Mouse (Mus musculus): ENCODE measurements around the gene P4ha3. TPM values are rescaled to one million over a fixed set of nuclear protein-coding genes. Genes with fewer than 3 reads are reported as not detected.

Gene P4ha3
- polyA plus RNA-seq, 1 experiment, result 9.3 TPM

DNA sequence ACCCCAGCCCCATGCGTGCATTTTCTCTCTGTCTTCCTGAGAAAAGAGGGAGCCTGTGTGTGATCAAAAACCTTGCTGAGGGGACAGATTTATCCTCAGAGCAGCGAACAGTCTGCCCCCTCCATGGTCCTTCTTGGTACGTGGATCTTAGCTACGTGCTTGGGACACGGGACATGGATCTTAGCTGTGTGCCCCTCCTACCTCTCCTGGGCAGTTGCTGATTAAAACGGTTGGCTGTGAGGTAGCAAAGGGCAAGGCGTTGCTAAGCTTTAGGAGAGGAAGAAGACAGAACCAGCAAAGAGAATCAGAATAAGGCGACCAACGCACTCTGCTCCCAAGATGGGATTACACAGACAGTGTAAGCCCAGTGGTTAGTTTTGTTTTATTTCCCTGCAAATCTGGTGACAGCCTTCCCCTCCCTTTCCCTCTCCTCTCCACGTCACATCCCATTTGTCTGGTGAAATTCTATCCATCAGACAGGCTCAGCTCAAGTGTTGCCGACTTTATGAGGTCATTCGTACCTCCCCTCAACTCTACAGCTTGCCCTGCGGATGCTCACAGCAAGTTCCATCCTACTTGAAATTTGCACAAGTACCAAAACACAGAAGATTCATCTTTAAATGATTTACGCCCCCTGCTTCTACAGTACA, 13.7 kb downstream of the P4ha3 start:
- TF ChIP-seq POLR2A (IDR thresholded peaks at IDR 0.05; ENCODE audit: control insufficient read depth, extremely low read depth, insufficient read depth, low read length, poor library complexity) (no peak), CTCF (IDR thresholded peaks at IDR 0.05; ENCODE audit: borderline replicate concordance, control insufficient read depth, extremely low read depth, insufficient read depth, low read length, poor library complexity) (no peak)
- Histone ChIP-seq H3K36me3 (ENCODE audit: control insufficient read depth, insufficient read depth, low read length) (no peaks in the 10 kb centered on the region), H3K4me1 (replicated peaks; ENCODE audit: control insufficient read depth, insufficient read depth, low read length) (no peaks in the 10 kb centered on the region), H3K27me3 (ENCODE audit: control insufficient read depth, insufficient read depth, low read length) (no peaks in the 10 kb centered on the region), H3K27ac (ENCODE audit: control insufficient read depth, insufficient read depth, low read length) (no peak overlapping the region), H3K4me3 (ENCODE audit: control insufficient read depth, insufficient read depth, low read length) (no peak overlapping the region)
- 88% methylated on average over 14 of the region's 14 CpGs for WGBS
- DNase-seq, result no peak

DNA sequence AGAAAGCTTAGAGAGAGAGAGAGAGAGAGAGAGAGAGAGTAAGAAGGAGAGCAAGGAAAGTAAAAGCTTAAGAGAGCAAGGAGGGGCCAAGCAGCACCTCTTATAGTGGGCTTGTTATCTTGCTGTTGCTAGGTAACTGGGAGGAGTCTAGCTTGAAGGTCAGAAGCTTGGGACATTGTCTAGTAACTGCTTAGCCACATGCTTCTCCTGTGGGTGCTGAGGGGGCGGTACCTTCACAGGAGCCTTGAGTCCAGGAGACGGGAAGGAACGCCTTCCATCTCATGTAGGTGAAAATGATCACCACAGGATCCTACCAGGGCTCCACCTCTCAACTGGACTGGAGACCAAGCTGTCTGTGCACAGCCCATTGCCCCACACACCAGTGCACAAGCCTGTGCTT, 16.1 kb downstream of the P4ha3 start:
- H3K36me3 ChIP-seq (ENCODE audit: control insufficient read depth, insufficient read depth, low read length), result no peaks in the 10 kb centered on the region
- H3K27me3 ChIP-seq (ENCODE audit: control insufficient read depth, insufficient read depth, low read length), result no peaks in the 10 kb centered on the region
- no peak overlapping the region for H3K27ac ChIP-seq (ENCODE audit: control insufficient read depth, insufficient read depth, low read length)
- no peak for DNase-seq
- H3K4me3 ChIP-seq (ENCODE audit: control insufficient read depth, insufficient read depth, low read length), result no peak overlapping the region
- 83% methylated on average over 3 of the region's 3 CpGs for WGBS
- no peaks in the 10 kb centered on the region for H3K4me1 ChIP-seq (replicated peaks; ENCODE audit: control insufficient read depth, insufficient read depth, low read length)
- TF ChIP-seq CTCF (IDR thresholded peaks at IDR 0.05; ENCODE audit: borderline replicate concordance, control insufficient read depth, extremely low read depth, insufficient read depth, low read length, poor library complexity) (no peak), POLR2A (IDR thresholded peaks at IDR 0.05; ENCODE audit: control insufficient read depth, extremely low read depth, insufficient read depth, low read length, poor library complexity) (no peak)

DNA sequence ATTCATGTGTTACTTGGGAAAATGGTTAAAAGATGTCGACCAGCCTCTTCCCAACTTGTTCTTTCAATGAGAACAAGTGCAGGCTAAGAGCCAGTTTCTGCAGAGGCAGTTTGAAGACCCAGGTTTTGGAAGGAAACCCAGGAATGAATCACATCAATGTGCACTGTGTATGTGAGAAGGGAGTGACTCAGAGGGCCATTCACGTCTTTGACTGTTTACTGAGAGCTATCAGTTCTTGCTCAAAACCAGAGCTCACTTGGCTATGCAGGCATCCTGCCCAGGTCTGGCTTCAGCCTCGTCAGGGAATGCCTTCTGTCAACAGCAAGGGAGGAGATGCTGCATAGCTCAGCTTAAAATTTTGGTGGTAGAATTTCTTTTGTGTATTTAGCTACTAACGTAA, 17.0 kb downstream of the P4ha3 start:
- Histone ChIP-seq H3K27ac (ENCODE audit: control insufficient read depth, insufficient read depth, low read length) (no peak overlapping the region), H3K4me1 (replicated peaks; ENCODE audit: control insufficient read depth, insufficient read depth, low read length) (no peaks in the 10 kb centered on the region), H3K27me3 (ENCODE audit: control insufficient read depth, insufficient read depth, low read length) (no peaks in the 10 kb centered on the region), H3K4me3 (ENCODE audit: control insufficient read depth, insufficient read depth, low read length) (no peak overlapping the region), H3K36me3 (ENCODE audit: control insufficient read depth, insufficient read depth, low read length) (no peaks in the 10 kb centered on the region)
- no peak for TF ChIP-seq POLR2A (IDR thresholded peaks at IDR 0.05; ENCODE audit: control insufficient read depth, extremely low read depth, insufficient read depth, low read length, poor library complexity)
- no peak for TF ChIP-seq CTCF (IDR thresholded peaks at IDR 0.05; ENCODE audit: borderline replicate concordance, control insufficient read depth, extremely low read depth, insufficient read depth, low read length, poor library complexity)
- no peak for DNase-seq
- 83% methylated on average over 4 of the region's 4 CpGs for WGBS

DNA sequence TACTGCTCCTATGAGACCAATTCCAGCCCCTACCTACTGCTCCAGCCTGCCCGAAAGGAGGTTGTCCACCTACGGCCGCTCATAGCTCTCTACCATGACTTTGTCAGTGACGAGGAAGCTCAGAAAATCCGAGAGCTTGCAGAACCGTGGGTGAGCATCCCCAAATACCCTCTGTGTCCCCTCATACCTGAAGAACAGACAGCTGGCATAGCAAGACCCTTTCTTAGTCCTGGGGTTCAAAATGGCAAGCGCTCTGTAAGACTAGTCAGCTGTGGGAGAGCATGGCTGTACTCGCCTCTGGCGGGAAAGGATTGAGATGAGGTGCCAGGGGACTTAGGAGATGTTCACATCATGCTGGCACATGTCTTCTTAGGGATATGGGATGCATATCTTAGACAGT, 20.6 kb downstream of the P4ha3 start:
- TF ChIP-seq CTCF (IDR thresholded peaks at IDR 0.05; ENCODE audit: borderline replicate concordance, control insufficient read depth, extremely low read depth, insufficient read depth, low read length, poor library complexity), result no peak
- no peak for TF ChIP-seq POLR2A (IDR thresholded peaks at IDR 0.05; ENCODE audit: control insufficient read depth, extremely low read depth, insufficient read depth, low read length, poor library complexity)

DNA sequence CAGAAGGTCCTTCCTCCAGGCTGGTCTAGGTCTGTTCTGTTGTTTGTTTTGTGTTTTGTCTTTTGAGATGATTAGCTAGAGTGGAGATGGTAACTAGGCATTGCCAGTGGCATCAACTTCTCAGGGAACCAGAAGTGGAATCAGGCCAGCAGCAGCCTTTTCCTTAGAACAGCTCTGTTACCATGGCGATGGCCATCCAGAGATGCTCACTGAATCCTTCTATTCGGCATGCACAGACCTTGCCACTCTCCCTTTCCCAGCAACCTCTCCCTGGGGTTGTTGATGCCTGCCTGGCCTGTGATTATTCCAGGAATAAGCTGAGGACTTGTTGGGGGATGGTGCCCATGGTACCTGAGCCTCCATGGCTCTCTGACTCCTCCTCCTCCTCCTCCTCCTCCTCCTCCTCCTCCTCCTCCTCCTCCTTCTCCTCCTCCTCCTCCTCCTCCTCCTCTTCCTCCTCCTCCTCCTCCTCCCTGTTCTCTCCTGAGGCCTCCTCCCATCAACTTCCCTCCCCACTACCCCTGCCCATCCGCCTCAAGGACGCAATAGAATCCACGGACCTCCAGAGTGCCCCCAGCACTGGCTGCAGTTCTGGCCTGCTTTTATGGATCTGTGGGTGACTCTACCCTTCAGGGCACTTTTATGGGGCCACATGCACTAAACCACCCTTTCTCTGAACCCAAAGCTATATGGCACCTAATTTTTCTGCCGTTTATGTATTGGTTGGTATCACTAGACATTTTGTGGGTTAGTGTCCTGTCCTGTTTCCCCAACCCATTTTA, 22.7 kb downstream of the P4ha3 start:
- H3K4me1 ChIP-seq (replicated peaks; ENCODE audit: control insufficient read depth, insufficient read depth, low read length), result no peaks in the 10 kb centered on the region
- no peaks in the 10 kb centered on the region for H3K27me3 ChIP-seq (ENCODE audit: control insufficient read depth, insufficient read depth, low read length)
- no peaks in the 10 kb centered on the region for H3K36me3 ChIP-seq (ENCODE audit: control insufficient read depth, insufficient read depth, low read length)
- TF ChIP-seq CTCF (IDR thresholded peaks at IDR 0.05; ENCODE audit: borderline replicate concordance, control insufficient read depth, extremely low read depth, insufficient read depth, low read length, poor library complexity) (no peak), POLR2A (IDR thresholded peaks at IDR 0.05; ENCODE audit: control insufficient read depth, extremely low read depth, insufficient read depth, low read length, poor library complexity) (no peak)
- H3K4me3 ChIP-seq (ENCODE audit: control insufficient read depth, insufficient read depth, low read length), result no peak overlapping the region
- no peak overlapping the region for H3K27ac ChIP-seq (ENCODE audit: control insufficient read depth, insufficient read depth, low read length)
- DNase-seq, result no peak
- WGBS, result 89% methylated on average over 4 of the region's 6 CpGs

More for the DNA sequence above, 20.6 kb downstream of the P4ha3 start:
- WGBS, result 94% methylated on average over 9 of the region's 9 CpGs
- no peaks in the 10 kb centered on the region for H3K36me3 ChIP-seq (ENCODE audit: control insufficient read depth, insufficient read depth, low read length)
- no peaks in the 10 kb centered on the region for H3K4me1 ChIP-seq (replicated peaks; ENCODE audit: control insufficient read depth, insufficient read depth, low read length)
- H3K4me3 ChIP-seq (ENCODE audit: control insufficient read depth, insufficient read depth, low read length), result no peak overlapping the region
- no peaks in the 10 kb centered on the region for H3K27me3 ChIP-seq (ENCODE audit: control insufficient read depth, insufficient read depth, low read length)
- DNase-seq, result no peak
- H3K27ac ChIP-seq (ENCODE audit: control insufficient read depth, insufficient read depth, low read length), result no peak overlapping the region

DNA sequence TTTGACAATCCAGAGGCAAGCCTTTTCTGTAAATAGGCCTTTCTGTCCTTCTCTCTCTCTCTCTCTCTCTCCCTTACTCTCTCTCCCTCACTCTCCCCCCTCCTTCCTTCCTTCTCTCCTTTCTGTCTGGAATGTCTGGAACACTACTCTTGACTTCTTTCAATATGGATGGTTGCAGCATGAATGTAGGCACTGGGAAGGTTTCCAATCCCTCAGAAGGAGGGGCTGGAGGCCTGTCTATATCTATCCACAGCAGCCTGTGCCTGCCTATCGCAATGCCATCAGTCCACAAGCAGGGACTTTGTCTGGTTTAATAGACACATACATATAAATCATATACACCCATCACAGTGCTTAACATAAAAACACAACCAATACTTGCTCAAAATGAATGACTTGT, 23.9 kb downstream of the P4ha3 start:
- no peak for DNase-seq
- 100% methylated on average over 1 of the region's 1 CpGs for WGBS
- no peaks in the 10 kb centered on the region for H3K36me3 ChIP-seq (ENCODE audit: control insufficient read depth, insufficient read depth, low read length)
- no peaks in the 10 kb centered on the region for H3K4me1 ChIP-seq (replicated peaks; ENCODE audit: control insufficient read depth, insufficient read depth, low read length)
- H3K27ac ChIP-seq (ENCODE audit: control insufficient read depth, insufficient read depth, low read length), result no peak overlapping the region
- TF ChIP-seq POLR2A (IDR thresholded peaks at IDR 0.05; ENCODE audit: control insufficient read depth, extremely low read depth, insufficient read depth, low read length, poor library complexity) (no peak), CTCF (IDR thresholded peaks at IDR 0.05; ENCODE audit: borderline replicate concordance, control insufficient read depth, extremely low read depth, insufficient read depth, low read length, poor library complexity) (no peak)
- H3K27me3 ChIP-seq (ENCODE audit: control insufficient read depth, insufficient read depth, low read length), result no peaks in the 10 kb centered on the region
- H3K4me3 ChIP-seq (ENCODE audit: control insufficient read depth, insufficient read depth, low read length), result no peak overlapping the region
